ENCODE assay signal across 9 mouse cellular contexts in genomic region chr2:129947847-129948553, GRCm38 (mm10).
DNase-seq lines count a peak whose midpoint lies in the region; ATAC-seq and TF ChIP-seq lines count a peak whose summit lies in the region.
"Had no signal": no experiment of that assay in that cellular context is flagged by ENCODE, and none has a peak within 500 bp of the region (broad histone marks: within the 10 kb centered on the region; RNA-seq: fewer than 3 reads in every experiment).

No protein-coding gene starts in this region.

- no peaks in the 10 kb centered on the region for H3K36me3 ChIP-seq in ES-E14 (ENCODE audit: control insufficient read depth, insufficient read depth, low read length, poor library complexity, severe bottlenecking)
- no peaks in the 10 kb centered on the region for H3K36me3 ChIP-seq in hindbrain, embryonic 11.5 days (ENCODE audit: control insufficient read depth, insufficient read depth, low read length)
- H3K36me3 ChIP-seq: liver, embryonic 15.5 days had no signal

- WGBS in hindbrain, embryonic 11.5 days = 36% methylated on average over 20 of the region's 20 CpGs

- H3K27me3 ChIP-seq in hindbrain, embryonic 11.5 days (ENCODE audit: control insufficient read depth, insufficient read depth, low read length) = no peaks in the 10 kb centered on the region
- H3K27me3 ChIP-seq: liver, embryonic 15.5 days had no signal

- H3K27ac ChIP-seq in ES-E14 (ENCODE audit: insufficient read depth, low read depth, low read length, poor library complexity, severe bottlenecking) = no peak overlapping the region
- no peak overlapping the region for H3K27ac ChIP-seq in hindbrain, embryonic 11.5 days (ENCODE audit: low read depth, low read length)
- H3K27ac ChIP-seq: liver, embryonic 15.5 days had no signal

- peak overlapping the region; percentile 29 to 56; a peak in 3 of 4 replicates for H3K4me3 ChIP-seq in ES-E14 (ENCODE audit: insufficient read depth in 1 of 2, low read depth in 1 of 2, low read length in 2 of 2, poor library complexity in 1 of 2, severe bottlenecking in 1 of 2)
- 0 out of 2 replicates have a peak overlapping the region, but pooled peaks have one; percentile 8 for H3K4me3 ChIP-seq in hindbrain, embryonic 11.5 days (ENCODE audit: low read depth, low read length)
- H3K4me3 ChIP-seq: liver, embryonic 15.5 days had no signal

- H3K4me2 ChIP-seq in hindbrain, embryonic 11.5 days (replicated peaks; ENCODE audit: low read depth, low read length) = peak overlapping the region; percentile 35
- H3K4me2 ChIP-seq: liver, embryonic 15.5 days had no signal

- no peaks in the 10 kb centered on the region for H3K9me3 ChIP-seq in ES-E14 (ENCODE audit: control insufficient read depth, insufficient read depth, low read depth, low read length)
- no peaks in the 10 kb centered on the region for H3K9me3 ChIP-seq in hindbrain, embryonic 11.5 days (ENCODE audit: control insufficient read depth, low read length)
- H3K9me3 ChIP-seq: liver, embryonic 15.5 days had no signal

- no peaks in the 10 kb centered on the region for H3K4me1 ChIP-seq in ES-E14 (ENCODE audit: control insufficient read depth in 2 of 2, insufficient read depth in 2 of 2, low read length in 2 of 2, poor library complexity in 1 of 2)
- no peaks in the 10 kb centered on the region for H3K4me1 ChIP-seq in hindbrain, embryonic 11.5 days (replicated peaks; ENCODE audit: control insufficient read depth, insufficient read depth, low read length)
- H3K4me1 ChIP-seq: liver, embryonic 15.5 days had no signal

- no peak for ATAC-seq in hindbrain, embryonic 11.5 days (ENCODE audit: low FRiP score)
- ATAC-seq in monocyte, adult 5-6 weeks (replicated peaks; ENCODE audit: insufficient number of reproducible peaks, low FRiP score, low TSS enrichment, poor library complexity, severe bottlenecking) = no peak

- in situ Hi-C loops in ES-E14 (cut with MboI; ENCODE audit: low sequenced_read_pairs in 2 of 2, unreplicated experiment in 2 of 2) = no loop called here

- DNase-seq in heart, adult 11 months = peak; percentile 76
- no peak for DNase-seq in heart, adult 9 months (ENCODE audit: low spot score in 2 of 2)
- DNase-seq in ES-E14 (ENCODE audit: low read depth, low spot score) = no peak
- DNase-seq in hindbrain, embryonic 11.5 days (ENCODE audit: low spot score) = peak; percentile 25
- peak; percentile 3 for DNase-seq in lung, postnatal 14 days
- no peak for DNase-seq in spleen, adult 12 weeks (ENCODE audit: low spot score)
- DNase-seq in left cerebral cortex, postnatal 25 days (ENCODE audit: low spot score in 2 of 2) = no peak

- intact Hi-C loops in left cerebral cortex, postnatal 25 days (cut with DNase I) = no loop called here

- no peak overlapping the region for H3K9ac ChIP-seq in ES-E14 (ENCODE audit: insufficient read depth, low read depth, low read length, poor library complexity, severe bottlenecking)
- peak overlapping the region; percentile 40; the same call in 1 of the 2 replicates for H3K9ac ChIP-seq in hindbrain, embryonic 11.5 days (ENCODE audit: low read depth, low read length)
- H3K9ac ChIP-seq: liver, embryonic 15.5 days had no signal

TF ChIP-seq in ES-E14, 5 proteins besides CTCF, POLR2A, EP300 and RAD21:
- TF ChIP-seq MAFK (IDR thresholded peaks at IDR 0.05; ENCODE audit: insufficient read depth, low read depth, low read length) (no peak), ZC3H11A (IDR thresholded peaks at IDR 0.05; ENCODE audit: borderline replicate concordance, low read depth, low read length) (no peak), ZNF384 (IDR thresholded peaks at IDR 0.05; ENCODE audit: low read depth, low read length) (no peak), HCFC1 (IDR thresholded peaks at IDR 0.05; ENCODE audit: borderline replicate concordance, insufficient read depth, low read length) (no peak), CHD2 (IDR thresholded peaks at IDR 0.05; ENCODE audit: low read depth, low read length) (no peak)

Comparison
In these comparisons a context has a peak if more than half of its experiments do, and no peak if none do; other contexts are left out.
1. DNase-seq: peak in heart, adult 11 months (single experiment), hindbrain, embryonic 11.5 days (single experiment) and lung, postnatal 14 days (single experiment); none in heart, adult 9 months (0 of 2), ES-E14 (single experiment), spleen, adult 12 weeks (single experiment) and left cerebral cortex, postnatal 25 days (0 of 2).